Comparison of ENCODE assay signal across 9 mouse cellular contexts in the genomic region with DNA sequence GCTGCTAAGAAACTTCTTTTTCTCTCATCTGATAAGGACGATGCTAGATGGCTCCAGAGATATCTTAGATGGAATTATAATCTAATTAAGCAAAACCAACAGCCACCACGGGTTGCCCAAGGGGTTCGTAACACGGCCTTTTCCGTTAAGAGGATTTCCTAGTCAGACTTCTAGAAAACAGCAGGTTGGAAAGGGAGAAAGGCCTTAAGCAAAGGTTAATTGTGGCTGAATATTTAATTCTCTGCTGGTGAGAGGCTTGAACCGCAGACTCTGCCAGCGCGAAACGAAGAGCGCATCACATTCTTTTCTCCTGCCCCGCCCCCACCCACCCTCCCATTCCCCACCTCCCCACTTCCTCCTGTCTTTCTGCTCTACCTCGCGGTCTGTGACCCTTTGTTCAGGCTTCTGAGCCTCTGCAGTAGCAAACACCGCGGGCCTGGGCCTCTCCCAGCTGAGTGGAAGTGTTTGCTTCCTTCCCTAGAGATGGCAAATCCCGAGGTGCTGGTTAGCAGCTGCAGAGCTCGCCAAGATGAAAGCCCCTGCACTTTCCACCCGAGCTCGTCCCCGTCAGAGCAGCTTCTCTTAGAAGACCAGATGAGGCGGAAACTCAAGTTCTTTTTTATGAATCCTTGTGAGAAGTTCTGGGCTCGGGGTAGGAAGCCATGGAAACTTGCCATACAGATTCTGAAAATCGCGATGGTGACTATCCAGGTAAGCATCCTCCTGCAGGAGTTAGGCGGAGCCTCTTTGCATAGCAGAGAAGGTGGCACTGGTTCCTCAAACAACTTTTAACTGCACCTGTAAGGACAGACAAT. TPM values are rescaled to one million over a fixed set of nuclear protein-coding genes. Genes with fewer than 3 reads are reported as not detected.
DNase-seq lines count a peak whose midpoint lies in the region.
"Had no signal": no experiment of that assay in that cellular context is flagged by ENCODE, and none has a peak within 500 bp of the region (broad histone marks: within the 10 kb centered on the region; RNA-seq: fewer than 3 reads in every experiment).

No protein-coding gene starts in this region.

- H3K27ac ChIP-seq in hindbrain, embryonic 10.5 days, result peak overlapping the region; percentile 86

- peaks cover 30% of the 10 kb centered on the region for H3K4me1 ChIP-seq in hindbrain, embryonic 10.5 days (replicated peaks)

- no peaks in the 10 kb centered on the region for H3K36me3 ChIP-seq in hindbrain, embryonic 10.5 days

- peak overlapping the region; percentile 46 for H3K4me3 ChIP-seq in hindbrain, embryonic 10.5 days

- WGBS in hindbrain, embryonic 10.5 days, result 9% methylated on average over 25 of the region's 25 CpGs

- H3K27me3 ChIP-seq in hindbrain, embryonic 10.5 days (ENCODE audit: insufficient read depth, poor library complexity, severe bottlenecking), result peaks cover 37% of the 10 kb centered on the region

- H3K9me3 ChIP-seq in hindbrain, embryonic 10.5 days, result no peaks in the 10 kb centered on the region

- DNase-seq in CD4-positive helper T cell, adult 2 months (ENCODE audit: low read depth, low spot score), result peak; percentile 72
- peak; percentile 14 for DNase-seq in Muller cell, postnatal 12 days (ENCODE audit: inconsistent ontology term)
- peak; percentile 67 for DNase-seq in hindbrain, embryonic 10.5 days (ENCODE audit: low spot score)
- DNase-seq in mesoderm, embryonic 11.5 days (ENCODE audit: low read depth, low spot score), result peak; percentile 65
- peak; percentile 68 to 73 for DNase-seq in thymus, postnatal 10 days (ENCODE audit: low spot score in 2 of 2)
- no peak for DNase-seq in adipocyte (ENCODE audit: low spot score)
- DNase-seq in left cerebral cortex, adult 18-20 months (ENCODE audit: low spot score in 2 of 2), result no peak
- DNase-seq in adrenal gland, adult (ENCODE audit: inconsistent age in 2 of 2, low spot score in 1 of 2), result no peak

RNA-seq across cellular contexts. Expression of a gene that starts 4.3 kb away (rescaled TPM):
- polyA plus RNA-seq in hindbrain, embryonic 10.5 days (2016; fragmentation: Nextera tagmentation; extraction: Ambion mirVana), result 4.9 and 8.6 TPM in 2 replicates
- not detected for total RNA-seq in left cerebral cortex, adult 18-20 months (2021)
- polyA plus RNA-seq: cortical plate, adult 2 months had no signal

RNA-seq across cellular contexts. Expression of a gene that starts 13.6 kb away (rescaled TPM):
- 0.50 and 1.1 TPM in 2 replicates for polyA plus RNA-seq in hindbrain, embryonic 10.5 days (2016; fragmentation: Nextera tagmentation; extraction: Ambion mirVana)
- under 1 TPM in 1 of 2 experiments, not detected in 1; 0.37 TPM for total RNA-seq in left cerebral cortex, adult 18-20 months (2021)

RNA-seq across cellular contexts. Expression of a gene that starts 28.1 kb away (rescaled TPM):
- 0.41 and 0.62 TPM in 2 replicates for polyA plus RNA-seq in hindbrain, embryonic 10.5 days (2016; fragmentation: Nextera tagmentation; extraction: Ambion mirVana)
- total RNA-seq in left cerebral cortex, adult 18-20 months (2021), result not detected
- polyA plus RNA-seq: cortical plate, adult 2 months had no signal

Comparison
In these comparisons a context has a peak if more than half of its experiments do, and no peak if none do; other contexts are left out.
1. DNase-seq: peak in CD4-positive helper T cell, adult 2 months (single experiment), Muller cell, postnatal 12 days (single experiment), hindbrain, embryonic 10.5 days (single experiment), mesoderm, embryonic 11.5 days (single experiment) and thymus, postnatal 10 days (2 of 2); none in adipocyte (single experiment), left cerebral cortex, adult 18-20 months (0 of 2) and adrenal gland, adult (0 of 2).